Mouse (Mus musculus) megakaryocyte, embryonic 14.5 days (primary cell): ENCODE data around the gene Fam208b.

Experiments
- FLI1 ChIP-seq: IDR thresholded peaks from 2 replicates; pipeline ENCODE4 v1.6.1; 2012; ENCODE audit warnings: low read length, inconsistent platforms, mixed read lengths
- GATA1 ChIP-seq: IDR thresholded peaks from 3 replicates; pipeline ENCODE4 v1.6.1; 2012; ENCODE audit warnings: mixed read lengths, low read length, inconsistent platforms, borderline replicate concordance

GRCm38 (mm10) chr13:3590789-3591188 lies 20.1 kb downstream of the Fam208b start:
- TF ChIP-seq FLI1 (no peak), GATA1 (no peak)
